Mouse (Mus musculus): ENCODE data around the gene 2810408A11Rik. TPM values are rescaled to one million over a fixed set of nuclear protein-coding genes. Genes with fewer than 3 reads are reported as not detected.
A peak's percentile ranks its signal among the peaks of the same experiment; 100 is the strongest.

The 2810408A11Rik gene
- polyA plus RNA-seq, 1 experiment from 2014 or later = 23.6 TPM

DNA sequence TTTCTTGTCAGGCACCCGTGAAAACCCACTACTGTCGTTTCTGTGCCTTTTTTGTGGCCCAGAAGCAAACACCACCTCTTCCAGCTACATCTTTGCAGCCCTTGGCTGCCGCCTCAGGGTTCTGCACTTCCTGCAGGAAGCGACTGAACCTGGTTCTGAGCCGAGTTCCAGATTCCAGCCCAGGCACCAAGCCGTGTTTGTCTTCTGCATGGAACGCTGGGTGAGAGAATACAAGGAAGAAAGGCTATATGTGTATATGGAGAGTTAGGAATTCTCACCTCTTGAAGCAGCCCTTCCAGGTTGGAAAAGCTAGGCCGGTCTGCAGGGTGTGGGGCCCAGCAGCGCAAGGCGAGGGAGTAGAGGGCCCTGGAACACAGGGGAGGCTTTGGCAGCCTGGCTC is 46.1 kb downstream of the 2810408A11Rik start:
- peaks cover 20% of the 10 kb centered on the region for H3K27me3 ChIP-seq
- 88% methylated on average over 10 of the region's 10 CpGs for WGBS
- ATAC-seq (ENCODE audit: insufficient number of reproducible peaks, insufficient read depth, low FRiP score, low TSS enrichment) = no peak
- H3K9ac ChIP-seq = no peak overlapping the region
- peaks cover 5% of the 10 kb centered on the region for H3K4me1 ChIP-seq
- H3K9me3 ChIP-seq = no peaks in the 10 kb centered on the region
- H3K4me2 ChIP-seq (replicated peaks) = no peak overlapping the region
- peak overlapping the region; percentile 26; the same call in 1 of the 2 replicates for H3K27ac ChIP-seq
- no peak overlapping the region for H3K4me3 ChIP-seq
- H3K36me3 ChIP-seq = peaks cover 28% of the 10 kb centered on the region

DNA sequence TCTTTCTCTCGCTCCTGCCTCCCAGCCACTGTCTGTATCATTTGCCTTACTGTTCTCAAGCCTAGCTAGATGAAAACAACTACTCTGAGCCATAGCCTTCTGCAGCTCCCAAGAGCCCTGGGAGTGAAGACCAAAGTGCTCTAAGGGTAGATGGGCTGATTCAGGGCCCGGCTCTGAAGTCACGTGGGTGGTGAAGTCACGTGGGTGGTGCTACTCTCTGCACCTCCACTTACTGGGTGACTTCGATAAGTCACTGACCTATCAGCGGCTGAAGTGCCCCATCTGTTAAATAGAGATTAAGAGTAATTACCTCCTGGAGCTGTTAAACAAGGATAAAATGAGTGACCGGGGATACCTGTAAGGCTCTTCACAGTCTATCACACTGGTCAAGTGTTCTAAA is 46.8 kb downstream of the 2810408A11Rik start:
- Histone ChIP-seq H3K4me3 (no peak overlapping the region), H3K27me3 (peaks cover 16% of the 10 kb centered on the region), H3K4me1 (peaks cover 5% of the 10 kb centered on the region), H3K9me3 (no peaks in the 10 kb centered on the region), H3K4me2 (replicated peaks) (no peak overlapping the region), H3K36me3 (peaks cover 34% of the 10 kb centered on the region), H3K9ac (no peak overlapping the region), H3K27ac (no peak overlapping the region)
- no peak for ATAC-seq (ENCODE audit: insufficient number of reproducible peaks, insufficient read depth, low FRiP score, low TSS enrichment)
- 70% methylated on average over 7 of the region's 7 CpGs for WGBS

GRCm38 (mm10) chr11:69850754-69851153 is 50.0 kb downstream of the 2810408A11Rik start:
- Histone ChIP-seq H3K27me3 (no peaks in the 10 kb centered on the region), H3K4me1 (peaks cover 21% of the 10 kb centered on the region), H3K27ac (0 out of 2 replicates have a peak overlapping the region, but pooled peaks have one; percentile 17), H3K9ac (no peak overlapping the region), H3K4me3 (no peak overlapping the region), H3K4me2 (replicated peaks) (no peak overlapping the region), H3K36me3 (peaks cover 49% of the 10 kb centered on the region), H3K9me3 (no peaks in the 10 kb centered on the region)
- ATAC-seq (ENCODE audit: insufficient number of reproducible peaks, insufficient read depth, low FRiP score, low TSS enrichment) = no peak
- 73% methylated on average over 8 of the region's 8 CpGs for WGBS

DNA sequence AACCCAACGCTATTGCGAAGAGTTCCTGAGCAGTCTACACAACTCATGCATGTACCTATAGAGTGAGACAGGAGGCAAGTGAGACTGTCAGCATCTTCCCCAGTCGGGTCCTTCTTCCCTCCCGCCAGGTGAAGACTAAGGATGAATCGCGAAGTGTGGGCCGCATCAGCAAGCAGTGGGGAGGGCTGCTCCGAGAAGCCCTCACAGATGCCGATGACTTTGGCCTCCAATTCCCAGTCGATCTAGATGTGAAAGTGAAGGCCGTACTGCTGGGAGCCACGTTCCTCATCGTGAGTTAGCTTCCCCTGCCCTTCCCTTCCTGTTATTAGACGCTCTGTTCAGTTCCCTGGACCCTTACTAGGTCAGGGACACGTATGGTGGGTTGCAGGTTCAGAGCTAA is 50.9 kb downstream of the 2810408A11Rik start:
- peaks cover 23% of the 10 kb centered on the region for H3K4me1 ChIP-seq
- H3K9me3 ChIP-seq = no peaks in the 10 kb centered on the region
- H3K27ac ChIP-seq = no peak overlapping the region
- peaks cover 49% of the 10 kb centered on the region for H3K36me3 ChIP-seq
- H3K4me2 ChIP-seq (replicated peaks) = no peak overlapping the region
- 90% methylated on average over 15 of the region's 15 CpGs for WGBS
- no peak for ATAC-seq (ENCODE audit: insufficient number of reproducible peaks, insufficient read depth, low FRiP score, low TSS enrichment)
- H3K9ac ChIP-seq = no peak overlapping the region
- no peak overlapping the region for H3K4me3 ChIP-seq
- H3K27me3 ChIP-seq = no peaks in the 10 kb centered on the region

- Histone ChIP-seq H3K9ac (no peak overlapping the region), H3K4me1 (peaks cover 23% of the 10 kb centered on the region), H3K4me3 (no peak overlapping the region), H3K36me3 (peaks cover 49% of the 10 kb centered on the region), H3K4me2 (replicated peaks) (no peak overlapping the region), H3K27ac (no peak overlapping the region), H3K9me3 (no peaks in the 10 kb centered on the region), H3K27me3 (no peaks in the 10 kb centered on the region)
- ATAC-seq (ENCODE audit: insufficient number of reproducible peaks, insufficient read depth, low FRiP score, low TSS enrichment) = no peak
- WGBS = 91% methylated on average over 9 of the region's 9 CpGs
Measured at GRCm38 (mm10) chr11:69849128-69849527, 51.7 kb downstream of the 2810408A11Rik start.

DNA sequence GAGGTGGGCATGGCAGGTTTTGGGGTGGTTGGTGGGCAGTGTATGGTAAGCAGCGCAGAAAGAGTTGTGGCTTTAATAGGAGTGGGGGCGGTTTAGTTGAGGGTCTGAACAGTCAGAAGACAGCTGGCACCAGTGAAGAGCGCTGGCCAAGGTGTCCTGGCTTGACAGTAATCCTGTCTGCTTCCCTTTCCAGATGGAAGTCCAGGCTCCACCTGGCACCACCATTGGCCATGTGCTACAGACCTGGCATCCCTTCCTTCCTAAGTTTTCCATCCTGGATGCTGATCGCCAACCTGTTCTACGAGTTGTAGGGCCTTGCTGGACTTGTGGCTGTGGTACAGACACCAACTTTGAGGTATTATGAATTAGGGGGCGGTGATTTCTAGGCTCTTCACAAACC is 52.8 kb downstream of the 2810408A11Rik start:
- Histone ChIP-seq H3K36me3 (peaks cover 49% of the 10 kb centered on the region), H3K9ac (peak overlapping the region; percentile 83; the same call in 1 of the 2 replicates), H3K4me3 (peak overlapping the region; percentile 70), H3K27ac (peak overlapping the region; percentile 96; the same call in 1 of the 2 replicates), H3K4me1 (peaks cover 23% of the 10 kb centered on the region), H3K27me3 (no peaks in the 10 kb centered on the region), H3K9me3 (no peaks in the 10 kb centered on the region), H3K4me2 (replicated peaks) (peak overlapping the region; percentile 86)
- WGBS = 97% methylated on average over 6 of the region's 6 CpGs
- ATAC-seq (ENCODE audit: insufficient number of reproducible peaks, insufficient read depth, low FRiP score, low TSS enrichment) = no peak

Small RNAs within 50 kb of the gene (microRNA-seq; reads per million reads assigned to microRNA genes)
- gene Mir6924 = not detected

Other genes starting within 250 kb of the 2810408A11Rik start
- 0.36 TPM in 1 of 2 replicates, not detected in the other for gene Sox15, start 245.7 kb downstream of the 2810408A11Rik start, polyA plus RNA-seq (2016; fragmentation: Nextera tagmentation; extraction: Ambion mirVana)
- gene Mpdu1, start 238.3 kb downstream of the 2810408A11Rik start, polyA plus RNA-seq (2016; fragmentation: Nextera tagmentation; extraction: Ambion mirVana) = 63.3 and 67.9 TPM in 2 replicates
- 8.0 and 8.5 TPM in 2 replicates for gene Cd68, start 234.8 kb downstream of the 2810408A11Rik start, polyA plus RNA-seq (2016; fragmentation: Nextera tagmentation; extraction: Ambion mirVana)
- gene Eif4a1, start 228.6 kb downstream of the 2810408A11Rik start, polyA plus RNA-seq (2016; fragmentation: Nextera tagmentation; extraction: Ambion mirVana) = 561 and 632 TPM in 2 replicates
- 134 and 147 TPM in 2 replicates for gene Senp3, start 218.9 kb downstream of the 2810408A11Rik start, polyA plus RNA-seq (2016; fragmentation: Nextera tagmentation; extraction: Ambion mirVana)
- gene Tnfsf13, start 215.2 kb downstream of the 2810408A11Rik start, polyA plus RNA-seq (2016; fragmentation: Nextera tagmentation; extraction: Ambion mirVana) = 0.50 TPM in 2 replicates
- gene Tnfsf12, start 205.1 kb downstream of the 2810408A11Rik start, polyA plus RNA-seq (2016; fragmentation: Nextera tagmentation; extraction: Ambion mirVana) = 3.1 and 3.9 TPM in 2 replicates
- gene Tnfsfm13, start 204.9 kb downstream of the 2810408A11Rik start, polyA plus RNA-seq (2016; fragmentation: Nextera tagmentation; extraction: Ambion mirVana) = 2.5 and 3.5 TPM in 2 replicates
- gene Polr2a, start 142.3 kb downstream of the 2810408A11Rik start, polyA plus RNA-seq (2016; fragmentation: Nextera tagmentation; extraction: Ambion mirVana) = 27.9 and 32.7 TPM in 2 replicates
- gene Slc35g3, start 139.0 kb downstream of the 2810408A11Rik start, polyA plus RNA-seq (2016; fragmentation: Nextera tagmentation; extraction: Ambion mirVana) = not detected in 2 replicates
- gene Zbtb4, start 135.1 kb downstream of the 2810408A11Rik start, polyA plus RNA-seq (2016; fragmentation: Nextera tagmentation; extraction: Ambion mirVana) = 2.1 and 2.4 TPM in 2 replicates
- 11.1 and 11.9 TPM in 2 replicates for gene Chrnb1, start 105.0 kb downstream of the 2810408A11Rik start, polyA plus RNA-seq (2016; fragmentation: Nextera tagmentation; extraction: Ambion mirVana)
- 1.7 and 2.2 TPM in 2 replicates for gene Fgf11, start 99.1 kb downstream of the 2810408A11Rik start, polyA plus RNA-seq (2016; fragmentation: Nextera tagmentation; extraction: Ambion mirVana)
- gene Tmem102, start 95.4 kb downstream of the 2810408A11Rik start, polyA plus RNA-seq (2016; fragmentation: Nextera tagmentation; extraction: Ambion mirVana) = 2.9 and 3.0 TPM in 2 replicates
- not detected in 2 replicates for gene Gm39566, start 85.7 kb downstream of the 2810408A11Rik start, polyA plus RNA-seq (2016; fragmentation: Nextera tagmentation; extraction: Ambion mirVana)
- gene Spem2, start 82.5 kb downstream of the 2810408A11Rik start, polyA plus RNA-seq (2016; fragmentation: Nextera tagmentation; extraction: Ambion mirVana) = not detected in 2 replicates
- gene Spem1, start 78.8 kb downstream of the 2810408A11Rik start, polyA plus RNA-seq (2016; fragmentation: Nextera tagmentation; extraction: Ambion mirVana) = 0.29 and 0.58 TPM in 2 replicates
- gene Nlgn2, start 63.2 kb downstream of the 2810408A11Rik start, polyA plus RNA-seq (2016; fragmentation: Nextera tagmentation; extraction: Ambion mirVana) = 13.0 and 13.1 TPM in 2 replicates
- gene Tmem256, start 62.5 kb downstream of the 2810408A11Rik start, polyA plus RNA-seq (2016; fragmentation: Nextera tagmentation; extraction: Ambion mirVana) = 351 and 399 TPM in 2 replicates
- 122 and 127 TPM in 2 replicates for gene Plscr3, start 54.6 kb downstream of the 2810408A11Rik start, polyA plus RNA-seq (2016; fragmentation: Nextera tagmentation; extraction: Ambion mirVana)
- gene Tnk1, start 42.3 kb downstream of the 2810408A11Rik start, polyA plus RNA-seq (2016; fragmentation: Nextera tagmentation; extraction: Ambion mirVana) = 2.4 and 2.5 TPM in 2 replicates
- not detected in 2 replicates for gene Tmem95, start 23.0 kb downstream of the 2810408A11Rik start, polyA plus RNA-seq (2016; fragmentation: Nextera tagmentation; extraction: Ambion mirVana)
- gene Kctd11, start 19.6 kb downstream of the 2810408A11Rik start, polyA plus RNA-seq (2016; fragmentation: Nextera tagmentation; extraction: Ambion mirVana) = 2.9 and 3.0 TPM in 2 replicates
- 0.83 and 1.3 TPM in 2 replicates for gene Acap1, start 5.4 kb downstream of the 2810408A11Rik start, polyA plus RNA-seq (2016; fragmentation: Nextera tagmentation; extraction: Ambion mirVana)
- 14.2 and 15.9 TPM in 2 replicates for gene Neurl4, start 85 bp upstream of the 2810408A11Rik start, polyA plus RNA-seq (2016; fragmentation: Nextera tagmentation; extraction: Ambion mirVana)
- gene Gps2, start 12.9 kb upstream of the 2810408A11Rik start, polyA plus RNA-seq (2016; fragmentation: Nextera tagmentation; extraction: Ambion mirVana) = 84.8 and 92.0 TPM in 2 replicates
- gene Eif5a, start 21.0 kb upstream of the 2810408A11Rik start, polyA plus RNA-seq (2016; fragmentation: Nextera tagmentation; extraction: Ambion mirVana) = 1,661 and 1,669 TPM in 2 replicates
- 10.7 and 11.4 TPM in 2 replicates for gene Ybx2, start 34.8 kb upstream of the 2810408A11Rik start, polyA plus RNA-seq (2016; fragmentation: Nextera tagmentation; extraction: Ambion mirVana)
- gene Slc2a4, start 47.2 kb upstream of the 2810408A11Rik start, polyA plus RNA-seq (2016; fragmentation: Nextera tagmentation; extraction: Ambion mirVana) = 34.2 and 36.1 TPM in 2 replicates
- 29.6 and 32.2 TPM in 2 replicates for gene Cldn7, start 63.8 kb upstream of the 2810408A11Rik start, polyA plus RNA-seq (2016; fragmentation: Nextera tagmentation; extraction: Ambion mirVana)
- 32.4 and 32.8 TPM in 2 replicates for gene Ctdnep1, start 80.2 kb upstream of the 2810408A11Rik start, polyA plus RNA-seq (2016; fragmentation: Nextera tagmentation; extraction: Ambion mirVana)
- gene Elp5, start 81.5 kb upstream of the 2810408A11Rik start, polyA plus RNA-seq (2016; fragmentation: Nextera tagmentation; extraction: Ambion mirVana) = 123 and 130 TPM in 2 replicates
- gene Gabarap, start 90.2 kb upstream of the 2810408A11Rik start, polyA plus RNA-seq (2016; fragmentation: Nextera tagmentation; extraction: Ambion mirVana) = 463 and 471 TPM in 2 replicates
- 95.1 and 99.1 TPM in 2 replicates for gene Phf23, start 94.8 kb upstream of the 2810408A11Rik start, polyA plus RNA-seq (2016; fragmentation: Nextera tagmentation; extraction: Ambion mirVana)
- 67.2 and 70.3 TPM in 2 replicates for gene Dvl2, start 99.6 kb upstream of the 2810408A11Rik start, polyA plus RNA-seq (2016; fragmentation: Nextera tagmentation; extraction: Ambion mirVana)
- gene Acadvl, start 114.4 kb upstream of the 2810408A11Rik start, polyA plus RNA-seq (2016; fragmentation: Nextera tagmentation; extraction: Ambion mirVana) = 66.8 and 70.4 TPM in 2 replicates
- 12.6 and 14.9 TPM in 2 replicates for gene Dlg4, start 116.0 kb upstream of the 2810408A11Rik start, polyA plus RNA-seq (2016; fragmentation: Nextera tagmentation; extraction: Ambion mirVana)
- gene Asgr1, start 153.1 kb upstream of the 2810408A11Rik start, polyA plus RNA-seq (2016; fragmentation: Nextera tagmentation; extraction: Ambion mirVana) = 0.51 and 0.83 TPM in 2 replicates
- not detected in 2 replicates for gene Asgr2, start 191.7 kb upstream of the 2810408A11Rik start, polyA plus RNA-seq (2016; fragmentation: Nextera tagmentation; extraction: Ambion mirVana)
- gene Mgl2, start 229.3 kb upstream of the 2810408A11Rik start, polyA plus RNA-seq (2016; fragmentation: Nextera tagmentation; extraction: Ambion mirVana) = 0.41 TPM in 1 of 2 replicates, not detected in the other